Mouse (Mus musculus) testis, adult 2 months (tissue): ENCODE measurements around the gene Gm39115. TPM values are rescaled to one million over a fixed set of nuclear protein-coding genes. Genes with fewer than 3 reads are reported as not detected.
"Not testable (repeated sequence)": the region's sequence is repeated elsewhere in the genome, so short reads cannot be mapped to it uniquely, and the experiment has no call there.

Experiments
- H3K27ac ChIP-seq: fragments of 200-500 bp; 2 replicates; pipeline ENCODE4 v1.5.1; 2012; ENCODE audit warnings: low read depth, low read length; ENCODE audit not compliant: control insufficient read depth, insufficient read depth
- H3K27me3 ChIP-seq: fragments of 200-500 bp; 2 replicates; pipeline ENCODE4 v1.6.1; 2012; ENCODE audit warnings: mild to moderate bottlenecking, low read length, moderate library complexity; ENCODE audit not compliant: control insufficient read depth, insufficient read depth
- H3K36me3 ChIP-seq: fragments of 200-500 bp; 2 replicates; pipeline ENCODE4 v1.6.1; 2012; ENCODE audit warnings: mild to moderate bottlenecking, low read length; ENCODE audit not compliant: control insufficient read depth, insufficient read depth
- H3K4me1 ChIP-seq: fragments of 200-500 bp; 2 replicates; pipeline ENCODE4 v1.6.1; 2012; ENCODE audit warnings: low read length; ENCODE audit not compliant: control insufficient read depth, insufficient read depth
- H3K4me3 ChIP-seq: fragments of 200-500 bp; 2 replicates; pipeline ENCODE4 v1.5.1; 2012; ENCODE audit warnings: low read depth, mild to moderate bottlenecking, low read length, moderate library complexity, mixed read lengths; ENCODE audit not compliant: control insufficient read depth
- CTCF ChIP-seq: fragments of 200-500 bp; IDR thresholded peaks from 2 replicates; pipeline ENCODE4 v1.5.1; 2012; ENCODE audit warnings: low read depth, mild to moderate bottlenecking, inconsistent platforms, low read length, moderate library complexity; ENCODE audit not compliant: control insufficient read depth, insufficient read depth, insufficient replicate concordance
- POLR2A ChIP-seq: fragments of 200-500 bp; IDR thresholded peaks from 2 replicates; pipeline ENCODE4 v1.6.1; 2012; ENCODE audit warnings: low read depth, mild to moderate bottlenecking, inconsistent platforms, low read length, moderate library complexity; ENCODE audit not compliant: control insufficient read depth
- polyA plus RNA-seq: library from polyadenylated mRNA; depleted of rRNA; stranded (reverse); fragments of >200 nt; gene quantifications from 2 replicates; pipeline ENCODE4 v1.2.3, GENCODE M21; 2012

The Gm39115 gene
- polyA plus RNA-seq, 1 experiment, result not detected

DNA sequence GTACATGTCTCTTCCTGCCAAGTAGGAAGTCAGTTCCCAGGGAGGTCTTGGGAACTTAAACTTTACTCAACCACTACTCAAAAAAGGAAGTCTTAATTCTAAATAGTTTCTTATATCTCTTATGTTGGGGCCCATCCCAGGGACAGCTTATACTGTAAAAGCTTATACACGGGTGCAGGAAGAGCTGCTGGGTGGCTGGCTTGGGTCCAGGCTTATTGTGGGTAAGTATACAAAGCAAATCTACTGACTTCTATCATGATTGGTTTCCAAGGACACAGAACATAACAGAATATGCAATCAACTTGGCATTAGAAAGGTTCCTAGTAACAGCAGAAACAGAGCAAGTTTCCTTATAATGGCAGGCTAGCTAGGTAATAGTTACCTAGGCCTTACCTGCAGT lies 19.5 kb upstream of the Gm39115 start:
- H3K27ac ChIP-seq, result no peak overlapping the region
- H3K4me1 ChIP-seq, result no peaks in the 10 kb centered on the region
- no peaks in the 10 kb centered on the region for H3K36me3 ChIP-seq
- H3K4me3 ChIP-seq, result no peak overlapping the region
- no peaks in the 10 kb centered on the region for H3K27me3 ChIP-seq
- TF ChIP-seq POLR2A (no peak), CTCF (no peak)

- TF ChIP-seq POLR2A, result no peak
- TF ChIP-seq CTCF, result no peak
- no peaks in the 10 kb centered on the region for H3K36me3 ChIP-seq
- no peak overlapping the region for H3K27ac ChIP-seq
- no peak overlapping the region for H3K4me3 ChIP-seq
- no peaks in the 10 kb centered on the region for H3K27me3 ChIP-seq
- H3K4me1 ChIP-seq, result no peaks in the 10 kb centered on the region
These were observed 16.4 kb upstream of the Gm39115 start for GRCm38 (mm10) chr7:142152191-142152590.

- Histone ChIP-seq H3K4me3 (no peak overlapping the region), H3K27ac (no peak overlapping the region)
- TF ChIP-seq CTCF (no peak), POLR2A (no peak)
These were observed 12.8 kb upstream of the Gm39115 start for GRCm38 (mm10) chr7:142148633-142149032.

GRCm38 (mm10) chr7:142146033-142146432 lies 10.2 kb upstream of the Gm39115 start:
- Histone ChIP-seq H3K4me3 (no peak overlapping the region), H3K27me3 (no peaks in the 10 kb centered on the region)

More at GRCm38 (mm10) chr7:142148633-142149032, 12.8 kb upstream of the Gm39115 start:
- H3K36me3 ChIP-seq, result no peaks in the 10 kb centered on the region
- H3K4me1 ChIP-seq, result no peaks in the 10 kb centered on the region
- H3K27me3 ChIP-seq, result no peaks in the 10 kb centered on the region

DNA sequence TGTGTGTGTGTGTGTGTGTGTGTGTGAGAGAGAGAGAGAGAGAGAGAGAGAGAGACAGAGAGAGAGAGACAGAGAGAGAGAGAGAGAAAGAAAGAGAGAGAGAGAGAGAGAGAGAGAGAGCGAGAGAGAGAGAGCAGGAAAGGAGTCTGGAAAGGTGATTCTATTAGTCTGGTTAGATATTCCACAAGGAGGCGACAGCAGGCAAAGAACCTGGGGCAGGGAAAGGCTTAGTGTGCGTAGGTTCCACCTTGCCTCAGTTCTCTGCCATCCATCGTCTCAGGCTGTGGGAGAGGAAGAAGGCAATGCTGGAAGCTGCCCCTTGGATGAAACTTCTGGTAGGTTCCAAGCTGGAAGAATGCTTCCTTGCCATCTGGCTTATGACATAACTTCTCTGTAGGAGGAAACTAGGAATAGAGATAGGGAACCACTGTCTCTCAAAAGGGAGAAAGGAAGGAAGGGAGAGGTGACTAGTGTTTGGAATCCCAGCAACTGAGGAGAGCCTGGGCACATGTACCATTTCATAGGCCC lies 9.6 kb upstream of the Gm39115 start:
- no peak overlapping the region for H3K4me3 ChIP-seq
- no peak overlapping the region for H3K27ac ChIP-seq
- TF ChIP-seq POLR2A, result no peak
- TF ChIP-seq CTCF, result no peak
- no peaks in the 10 kb centered on the region for H3K27me3 ChIP-seq
- H3K36me3 ChIP-seq, result no peaks in the 10 kb centered on the region
- H3K4me1 ChIP-seq, result no peaks in the 10 kb centered on the region

More at GRCm38 (mm10) chr7:142146033-142146432, 10.2 kb upstream of the Gm39115 start:
- Histone ChIP-seq H3K4me1 (no peaks in the 10 kb centered on the region), H3K36me3 (no peaks in the 10 kb centered on the region), H3K27ac (no peak overlapping the region)
- TF ChIP-seq POLR2A (no peak), CTCF (no peak)

- Histone ChIP-seq H3K27me3 (no peaks in the 10 kb centered on the region), H3K27ac (no peak within 1 kb of the TSS), H3K36me3 (no peaks in the 10 kb centered on the region), H3K4me3 (no peak within 1 kb of the TSS), H3K4me1 (no peaks in the 10 kb centered on the region)
- TF ChIP-seq CTCF (no peak), POLR2A (no peak)
These were observed 8.7 kb upstream of the Gm39115 start, which contains the start of gene Gm45337 for GRCm38 (mm10) chr7:142144507-142144906. Gene Gm45337 (minus strand): TSS chr7:142144607.

DNA sequence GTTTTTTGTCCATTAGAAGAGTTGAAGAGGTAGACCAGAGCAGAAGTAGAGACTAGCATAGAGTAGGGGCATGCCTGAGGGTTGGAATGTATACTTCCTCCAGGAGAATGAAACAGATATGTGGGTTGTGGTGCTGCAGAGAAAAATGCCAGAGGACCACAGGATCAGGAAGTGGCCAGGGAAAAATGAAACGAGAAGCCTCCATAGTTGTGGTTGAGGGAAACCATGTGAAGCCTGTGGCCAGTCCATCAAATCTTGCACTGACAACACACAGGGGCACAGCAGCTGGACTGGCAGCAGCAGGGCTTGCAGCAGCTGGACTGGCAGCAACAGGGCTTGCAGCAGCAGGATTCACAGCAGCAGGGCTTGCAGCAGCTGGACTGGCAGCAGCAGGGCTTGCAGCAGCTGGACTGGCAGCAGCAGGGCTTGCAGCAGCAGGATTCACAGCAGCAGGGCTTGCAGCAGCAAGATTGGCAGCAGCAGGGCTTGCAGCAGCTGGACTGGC lies 7.7 kb upstream of the Gm39115 start:
- not testable (repeated sequence) for H3K27ac ChIP-seq, H3K36me3 ChIP-seq, H3K4me3 ChIP-seq, H3K27me3 ChIP-seq, H3K4me1 ChIP-seq

GRCm38 (mm10) chr7:142140696-142141095 lies 4.9 kb upstream of the Gm39115 start:
- no peaks in the 10 kb centered on the region for H3K27me3 ChIP-seq
- no peaks in the 10 kb centered on the region for H3K36me3 ChIP-seq
- TF ChIP-seq POLR2A (no peak), CTCF (no peak)
- no peaks in the 10 kb centered on the region for H3K4me1 ChIP-seq
- H3K4me3 ChIP-seq, result no peak overlapping the region
- no peak overlapping the region for H3K27ac ChIP-seq
